ENCODE assay signal across 15 mouse cellular contexts in genomic region chr2:157814116-157814964, GRCm38 (mm10).
DNase-seq lines count a peak whose midpoint lies in the region; ATAC-seq and TF ChIP-seq lines count a peak whose summit lies in the region.
"Had no signal": no experiment of that assay in that cellular context is flagged by ENCODE, and none has a peak within 500 bp of the region (broad histone marks: within the 10 kb centered on the region; RNA-seq: fewer than 3 reads in every experiment).

No protein-coding gene starts in this region.

- no peak for TF ChIP-seq CTCF in thymus, adult 2 months (IDR thresholded peaks at IDR 0.05; ENCODE audit: borderline replicate concordance, control insufficient read depth, extremely low read depth, insufficient read depth, low read length, poor library complexity)

- 0 out of 2 replicates have a peak, but pooled peaks cover 2% of the 10 kb centered on the region for H3K36me3 ChIP-seq in forebrain, embryonic 16.5 days (ENCODE audit: control insufficient read depth, insufficient read depth)
- peaks cover 41% of the 10 kb centered on the region for H3K36me3 ChIP-seq in forebrain, embryonic 13.5 days (ENCODE audit: poor library complexity, severe bottlenecking)
- H3K36me3 ChIP-seq in thymus, adult 2 months (ENCODE audit: control insufficient read depth, insufficient read depth, low read length): peaks cover 10% of the 10 kb centered on the region; the same call in 1 of the 2 replicates
- peaks cover 13% of the 10 kb centered on the region for H3K36me3 ChIP-seq in neural tube, embryonic 15.5 days

- DNase-seq in kidney, postnatal 10 days: peak; percentile 3
- no peak for DNase-seq in kidney, adult 8-10 months
- DNase-seq in thymus, adult 2 months: no peak
- DNase-seq in thymus, postnatal 36 days: no peak
- DNase-seq in kidney, adult 9 months: no peak
- DNase-seq: adrenal gland, postnatal 10 days; B cell, adult 2 months; gastrocnemius, postnatal 25 days; kidney, adult 18-20 months had no signal

- no peak overlapping the region for H3K4me2 ChIP-seq in forebrain, embryonic 16.5 days (ENCODE audit: low read length)
- no peak overlapping the region for H3K4me2 ChIP-seq in forebrain, embryonic 13.5 days
- H3K4me2 ChIP-seq in neural tube, embryonic 15.5 days: no peak overlapping the region
- H3K4me2 ChIP-seq: lung, embryonic 15.5 days had no signal

- H3K9me3 ChIP-seq in forebrain, embryonic 16.5 days (ENCODE audit: control insufficient read depth, low read length): no peaks in the 10 kb centered on the region
- H3K9me3 ChIP-seq in forebrain, embryonic 13.5 days (replicated peaks): no peaks in the 10 kb centered on the region
- no peaks in the 10 kb centered on the region for H3K9me3 ChIP-seq in neural tube, embryonic 15.5 days (replicated peaks)
- H3K9me3 ChIP-seq: hindbrain, embryonic 10.5 days; lung, embryonic 15.5 days had no signal

- WGBS in forebrain, embryonic 16.5 days: 74% methylated on average over 11 of the region's 11 CpGs
- WGBS in forebrain, embryonic 13.5 days: 77% methylated on average over 11 of the region's 11 CpGs
- WGBS in thymus, adult 2 months: 90% methylated on average over 11 of the region's 11 CpGs
- WGBS in neural tube, embryonic 15.5 days: 72% methylated on average over 11 of the region's 11 CpGs

- H3K4me3 ChIP-seq in forebrain, embryonic 16.5 days (replicated peaks; ENCODE audit: low read length): no peak overlapping the region
- no peak overlapping the region for H3K4me3 ChIP-seq in forebrain, embryonic 13.5 days
- H3K4me3 ChIP-seq in thymus, adult 2 months (ENCODE audit: control insufficient read depth, insufficient read depth, low read length): no peak overlapping the region
- H3K4me3 ChIP-seq in neural tube, embryonic 15.5 days (replicated peaks): no peak overlapping the region
- H3K4me3 ChIP-seq: hindbrain, embryonic 10.5 days; lung, embryonic 15.5 days had no signal

- H3K27me3 ChIP-seq in forebrain, embryonic 16.5 days (replicated peaks; ENCODE audit: control insufficient read depth, insufficient read depth, low read length): no peaks in the 10 kb centered on the region
- no peaks in the 10 kb centered on the region for H3K27me3 ChIP-seq in forebrain, embryonic 13.5 days
- H3K27me3 ChIP-seq in thymus, adult 2 months (ENCODE audit: control insufficient read depth, insufficient read depth, low read length): no peaks in the 10 kb centered on the region
- no peaks in the 10 kb centered on the region for H3K27me3 ChIP-seq in neural tube, embryonic 15.5 days (replicated peaks)
- H3K27me3 ChIP-seq: lung, embryonic 15.5 days had no signal

- no peak for ATAC-seq in forebrain, embryonic 16.5 days
- no peak for ATAC-seq in forebrain, embryonic 13.5 days
- no peak for ATAC-seq in neural tube, embryonic 15.5 days (ENCODE audit: low FRiP score)

- 0 out of 2 replicates have a peak overlapping the region, but pooled peaks have one; percentile 29 for H3K9ac ChIP-seq in forebrain, embryonic 16.5 days (replicated peaks; ENCODE audit: low read depth, low read length)
- no peak overlapping the region for H3K9ac ChIP-seq in forebrain, embryonic 13.5 days
- no peak overlapping the region for H3K9ac ChIP-seq in neural tube, embryonic 15.5 days (replicated peaks)
- H3K9ac ChIP-seq: lung, embryonic 15.5 days had no signal

- TF ChIP-seq POLR2A in thymus, adult 2 months (IDR thresholded peaks at IDR 0.05; ENCODE audit: control insufficient read depth, extremely low read depth, insufficient read depth, low read length, poor library complexity): no peak

- H3K4me1 ChIP-seq in forebrain, embryonic 16.5 days (replicated peaks; ENCODE audit: control insufficient read depth, insufficient read depth, low read length): peaks cover 8% of the 10 kb centered on the region
- peaks cover 3% of the 10 kb centered on the region; the same call in 1 of the 2 replicates for H3K4me1 ChIP-seq in forebrain, embryonic 13.5 days
- peaks cover 15% of the 10 kb centered on the region for H3K4me1 ChIP-seq in thymus, adult 2 months (replicated peaks; ENCODE audit: control insufficient read depth, insufficient read depth, low read length)
- H3K4me1 ChIP-seq in neural tube, embryonic 15.5 days: peaks cover 31% of the 10 kb centered on the region
- H3K4me1 ChIP-seq: lung, embryonic 15.5 days had no signal

- no peak overlapping the region for H3K27ac ChIP-seq in forebrain, embryonic 16.5 days (ENCODE audit: low read length)
- no peak overlapping the region for H3K27ac ChIP-seq in forebrain, embryonic 13.5 days
- peak overlapping the region; percentile 4; the same call in 1 of the 2 replicates for H3K27ac ChIP-seq in thymus, adult 2 months (ENCODE audit: control insufficient read depth, insufficient read depth, low read length)
- peak overlapping the region; percentile 28; the same call in 1 of the 2 replicates for H3K27ac ChIP-seq in neural tube, embryonic 15.5 days (replicated peaks)
- H3K27ac ChIP-seq: hindbrain, embryonic 10.5 days; lung, embryonic 15.5 days; stomach, postnatal 0 days had no signal

Comparison
In these comparisons a context has a peak if more than half of its experiments do, and no peak if none do; other contexts are left out.
1. H3K27ac ChIP-seq: peak in thymus, adult 2 months (single experiment) and neural tube, embryonic 15.5 days (single experiment); none in forebrain, embryonic 16.5 days (single experiment) and forebrain, embryonic 13.5 days (single experiment).